Mouse (Mus musculus) liver, embryonic 14.5 days (tissue): ENCODE data around the gene Dcaf7. TPM values are rescaled to one million over a fixed set of nuclear protein-coding genes. Genes with fewer than 3 reads are reported as not detected.

Source experiments
- ATAC-seq: fragments of 200-750 bp; cut with Nextera tagmentation; 2 replicates; pipeline ENCODE4 v1.8.0; 2017; ENCODE audit warnings: moderate number of reproducible peaks, mild to moderate bottlenecking, moderate library complexity; ENCODE audit not compliant: insufficient read depth
- DNase-seq, 3 experiments: peaks; one replicate each; pipeline ENCODE4 v3.0.0-alpha.2; 2012 to 2013; ENCODE audit warnings: low read depth in 3 of 3, low spot score in 3 of 3
- H3K27ac ChIP-seq: fragments of 300-500 bp; sonication (generic); 2 replicates; pipeline ENCODE4 v1.5.1; 2014; ENCODE audit warnings: moderate library complexity, mild to moderate bottlenecking, control low read depth, inconsistent platforms
- H3K27me3 ChIP-seq: fragments of 300-500 bp; sonication (generic); 2 replicates; pipeline ENCODE4 v1.6.1; 2014; ENCODE audit warnings: mild to moderate bottlenecking, low read length, moderate library complexity; ENCODE audit not compliant: control insufficient read depth, insufficient read depth
- H3K36me3 ChIP-seq: fragments of 300-500 bp; sonication (generic); replicated peaks from 2 replicates; pipeline ENCODE4 v1.6.1; 2014; ENCODE audit warnings: low read depth; ENCODE audit not compliant: control insufficient read depth, insufficient read depth
- H3K4me1 ChIP-seq, 2 experiments: fragments of 200-500 bp in 1 of 2; fragments of 300-500 bp in 1 of 2; sonication (generic) in 1 of 2; replicated peaks; 2 replicates each; pipeline ENCODE4 v1.6.1; 2012 to 2014; ENCODE audit warnings: antibody characterized with exemption in 1 of 2, inconsistent platforms in 1 of 2, low read length in 1 of 2; ENCODE audit not compliant: control insufficient read depth in 2 of 2, insufficient read depth in 2 of 2
- H3K4me2 ChIP-seq: fragments of 300-500 bp; sonication (generic); 2 replicates; pipeline ENCODE4 v1.6.1; 2014; ENCODE audit warnings: low read depth, mild to moderate bottlenecking, control low read depth, moderate library complexity
- H3K4me3 ChIP-seq, 2 experiments: fragments of 200-500 bp in 1 of 2; fragments of 300-500 bp in 1 of 2; sonication (generic) in 1 of 2; 2 replicates each; pipeline ENCODE4 v1.5.1; 2012 to 2014; ENCODE audit warnings: low read depth in 2 of 2, low read length in 2 of 2, mild to moderate bottlenecking in 2 of 2, control low read depth in 1 of 2, inconsistent platforms in 1 of 2, moderate library complexity in 1 of 2; ENCODE audit not compliant: insufficient read depth in 1 of 2
- H3K9ac ChIP-seq: fragments of 300-500 bp; sonication (generic); replicated peaks from 2 replicates; pipeline ENCODE4 v1.6.1; 2014; ENCODE audit warnings: mild to moderate bottlenecking, control low read depth, moderate library complexity
- H3K9me3 ChIP-seq: fragments of 300-500 bp; sonication (generic); 2 replicates; pipeline ENCODE4 v1.6.1; 2016; ENCODE audit warnings: low read length, mixed read lengths; ENCODE audit not compliant: control insufficient read depth
- CTCF ChIP-seq: IDR thresholded peaks from 2 replicates; pipeline ENCODE4 v1.5.1; 2016; ENCODE audit warnings: antibody characterized with exemption, low read depth, control low read depth
- EP300 ChIP-seq: IDR thresholded peaks from 2 replicates; pipeline ENCODE4 v1.6.1; 2016; ENCODE audit warnings: antibody characterized with exemption, low read depth
- WGBS: fragments of 180-500 bp; shearing (Covaris S2); extraction: QIAGEN DNeasy Blood & Tissue Kit; methylation state at CpG from one replicate; pipeline ENCODE4 v1.1.7; 2014; ENCODE audit not compliant: insufficient replicate concordance; 5-methylcytosine and 5-hydroxymethylcytosine counted together
- polyA plus RNA-seq, 2 experiments: library from polyadenylated mRNA; depleted of rRNA in 1 of 2; stranded (reverse) in 1 of 2; unstranded in 1 of 2; fragments of >200 nt; fragmentation: Nextera tagmentation in 1 of 2; extraction: Ambion mirVana in 1 of 2; gene quantifications; 2 replicates each; pipeline versions ENCODE4 v1.2.1 to v1.2.3; 2012 to 2014

The Dcaf7 gene
- polyA plus RNA-seq, 2 experiments: 15.5 to 21.6 TPM

GRCm38 (mm10) chr11:106037418-106037751, 713 bp downstream of the Dcaf7 start:
- TF ChIP-seq CTCF (peak; percentile 30; the same call in 1 of the 2 replicates), EP300 (no peak)
- Histone ChIP-seq H3K27ac (peak overlapping the region; percentile 16; the same call in 1 of the 2 replicates), H3K27me3 (no peaks in the 10 kb centered on the region), H3K9ac (peak overlapping the region; percentile 70), H3K4me3 (peak overlapping the region; percentile 69 to 78), H3K4me1 (peaks cover 16 to 17% of the 10 kb centered on the region in 2 experiments), H3K36me3 (no peaks in the 10 kb centered on the region), H3K4me2 (peak overlapping the region; percentile 89), H3K9me3 (no peaks in the 10 kb centered on the region)
- 1% methylated on average over 13 of the region's 13 CpGs for WGBS
- DNase-seq (peak in 1 of 3 experiments; percentile 43), ATAC-seq (no peak)

GRCm38 (mm10) chr11:106044349-106044748, 7.7 kb downstream of the Dcaf7 start:
- H3K27ac ChIP-seq: no peak overlapping the region
- TF ChIP-seq EP300: no peak
- TF ChIP-seq CTCF: no peak
- no peaks in the 10 kb centered on the region for H3K27me3 ChIP-seq
- H3K9me3 ChIP-seq: no peaks in the 10 kb centered on the region
- no peak for ATAC-seq
- no peak overlapping the region for H3K4me2 ChIP-seq
- DNase-seq: no peak
- H3K9ac ChIP-seq: no peak overlapping the region
- peaks cover 16% of the 10 kb centered on the region for H3K36me3 ChIP-seq
- H3K4me3 ChIP-seq: no peak overlapping the region
- peaks cover 0 to 11% of the 10 kb centered on the region in 2 experiments; a peak in 3 of 4 replicates for H3K4me1 ChIP-seq

- 75% methylated on average over 1 of the region's 1 CpGs for WGBS
- Histone ChIP-seq H3K36me3 (peaks cover 16% of the 10 kb centered on the region), H3K9me3 (no peaks in the 10 kb centered on the region), H3K4me3 (no peak overlapping the region), H3K27ac (no peak overlapping the region), H3K9ac (no peak overlapping the region), H3K4me1 (peaks cover 0 to 11% of the 10 kb centered on the region in 2 experiments; a peak in 3 of 4 replicates), H3K27me3 (no peaks in the 10 kb centered on the region), H3K4me2 (no peak overlapping the region)
- ATAC-seq (no peak), DNase-seq (no peak)
- TF ChIP-seq CTCF: no peak
- TF ChIP-seq EP300: no peak
Observed at GRCm38 (mm10) chr11:106045256-106045655, 8.6 kb downstream of the Dcaf7 start.

- Histone ChIP-seq H3K4me3 (no peak overlapping the region), H3K9ac (no peak overlapping the region), H3K9me3 (no peaks in the 10 kb centered on the region), H3K4me1 (peaks cover 0 to 11% of the 10 kb centered on the region in 2 experiments; a peak in 3 of 4 replicates), H3K27ac (no peak overlapping the region), H3K36me3 (peaks cover 18% of the 10 kb centered on the region), H3K4me2 (no peak overlapping the region), H3K27me3 (no peaks in the 10 kb centered on the region)
- no peak for ATAC-seq
- DNase-seq: no peak
- no peak for TF ChIP-seq CTCF
- TF ChIP-seq EP300: no peak
- 84% methylated on average over 3 of the region's 3 CpGs for WGBS
Observed at GRCm38 (mm10) chr11:106045780-106046179, 9.1 kb downstream of the Dcaf7 start.

- no peak for DNase-seq
- Histone ChIP-seq H3K9me3 (no peaks in the 10 kb centered on the region), H3K36me3 (peaks cover 27% of the 10 kb centered on the region), H3K9ac (no peak overlapping the region), H3K4me2 (no peak overlapping the region), H3K27me3 (no peaks in the 10 kb centered on the region), H3K27ac (no peak overlapping the region), H3K4me3 (no peak overlapping the region), H3K4me1 (peaks cover 0 to 11% of the 10 kb centered on the region in 2 experiments; a peak in 3 of 4 replicates)
- ATAC-seq: no peak
- WGBS: 73% methylated on average over 9 of the region's 9 CpGs
- no peak for TF ChIP-seq EP300
- TF ChIP-seq CTCF: no peak
Observed at GRCm38 (mm10) chr11:106046584-106046983, 9.9 kb downstream of the Dcaf7 start.

- no peak for TF ChIP-seq CTCF
- no peak for TF ChIP-seq EP300
- no peak overlapping the region for H3K4me2 ChIP-seq
- H3K4me1 ChIP-seq: peaks cover 30 to 34% of the 10 kb centered on the region in 2 experiments
- no peaks in the 10 kb centered on the region for H3K27me3 ChIP-seq
- no peak overlapping the region for H3K4me3 ChIP-seq
- peaks cover 58% of the 10 kb centered on the region for H3K36me3 ChIP-seq
- no peak overlapping the region for H3K9ac ChIP-seq
- ATAC-seq (no peak), DNase-seq (no peak)
- no peak overlapping the region for H3K27ac ChIP-seq
- no peaks in the 10 kb centered on the region for H3K9me3 ChIP-seq
- WGBS: 78% methylated on average over 2 of the region's 2 CpGs
Observed at GRCm38 (mm10) chr11:106053921-106054320, 17.2 kb downstream of the Dcaf7 start.
